Mouse (Mus musculus): ENCODE results near the gene Wwtr1. TPM values are rescaled to one million over a fixed set of nuclear protein-coding genes. Genes with fewer than 3 reads are reported as not detected.
A peak's percentile ranks its signal among the peaks of the same experiment; 100 is the strongest.

Gene Wwtr1
- polyA plus RNA-seq, 1 experiment: 55.7 TPM

DNA sequence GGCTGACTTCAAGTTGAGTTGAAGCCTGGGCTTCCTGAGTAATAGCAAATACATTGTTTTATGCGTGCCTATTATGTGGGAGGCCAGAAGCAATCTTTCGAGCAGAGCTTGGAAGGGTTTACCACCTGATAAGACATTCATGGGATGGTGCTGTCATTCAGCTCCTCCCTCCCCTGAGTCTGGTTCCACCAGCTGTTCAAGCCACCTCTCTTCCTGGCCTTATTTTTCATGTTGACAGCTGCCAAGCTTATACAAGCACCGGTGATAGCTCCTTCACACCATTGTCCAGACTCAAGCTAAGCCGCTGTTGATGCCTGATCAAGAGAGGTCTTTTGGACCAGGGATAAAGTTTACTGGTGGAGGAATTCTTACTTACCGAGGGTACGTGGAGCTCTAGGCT is 10.3 kb upstream of the Wwtr1 start:
- DNase-seq: no peak
- no peak overlapping the region for H3K4me3 ChIP-seq (replicated peaks; ENCODE audit: extremely low read depth, low read depth, low read length)
- 71% methylated on average over 6 of the region's 6 CpGs for WGBS
- H3K4me1 ChIP-seq (ENCODE audit: control insufficient read depth, insufficient read depth, low read length): no peaks in the 10 kb centered on the region
- TF ChIP-seq CTCF (IDR thresholded peaks at IDR 0.05; ENCODE audit: insufficient read depth, low read length): no peak

- Histone ChIP-seq H3K4me3 (replicated peaks; ENCODE audit: extremely low read depth, low read depth, low read length) (no peak overlapping the region), H3K4me1 (ENCODE audit: control insufficient read depth, insufficient read depth, low read length) (no peaks in the 10 kb centered on the region)
- DNase-seq: no peak
- TF ChIP-seq CTCF (IDR thresholded peaks at IDR 0.05; ENCODE audit: insufficient read depth, low read length) (no peak), POLR2A (IDR thresholded peaks at IDR 0.05; ENCODE audit: borderline replicate concordance, extremely low read depth, low read depth, low read length) (no peak)
- 61% methylated on average over 4 of the region's 4 CpGs for WGBS
Measured at GRCm38 (mm10) chr3:57583533-57583932, 7.8 kb upstream of the Wwtr1 start.

DNA sequence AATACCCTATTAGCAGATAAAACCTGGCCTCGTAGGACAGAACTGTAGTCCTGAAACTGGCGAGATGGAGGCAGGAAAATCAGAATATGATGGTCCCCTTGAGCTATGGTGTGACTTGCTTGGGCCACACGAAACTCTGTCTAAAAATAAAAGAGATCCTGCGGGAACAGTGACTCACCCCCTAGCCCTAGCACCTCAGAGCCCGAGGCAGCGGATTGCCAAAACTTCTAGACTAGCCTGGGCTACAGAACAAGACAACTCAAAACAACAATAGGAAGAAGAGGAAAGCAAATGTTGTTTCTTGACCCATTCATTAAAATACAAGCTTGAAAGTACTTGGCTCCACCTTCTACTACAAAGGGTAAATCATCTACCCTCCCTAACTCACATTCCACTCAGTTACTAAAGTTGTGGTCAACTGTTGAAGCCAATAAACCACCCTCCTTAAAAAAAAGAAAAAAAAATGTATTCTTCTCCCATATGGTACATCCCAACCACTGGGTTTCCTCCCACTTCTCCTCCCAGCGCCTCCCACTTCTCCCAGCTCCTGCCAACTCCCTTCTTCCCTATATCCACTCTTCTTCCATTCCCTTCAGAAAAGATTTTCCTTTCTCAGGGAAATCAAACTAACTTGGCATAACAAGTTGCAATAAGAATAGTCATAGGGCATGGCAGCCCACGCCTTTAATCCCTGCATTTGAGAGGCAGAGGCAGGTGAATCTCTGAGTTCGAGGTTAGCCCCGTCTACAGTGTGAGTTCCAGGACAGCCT is 4.9 kb upstream of the Wwtr1 start:
- Histone ChIP-seq H3K4me3 (replicated peaks; ENCODE audit: extremely low read depth, low read depth, low read length) (no peak overlapping the region), H3K4me1 (ENCODE audit: control insufficient read depth, insufficient read depth, low read length) (peaks cover 5% of the 10 kb centered on the region; the same call in 1 of the 2 replicates)
- DNase-seq: no peak
- TF ChIP-seq CTCF (IDR thresholded peaks at IDR 0.05; ENCODE audit: insufficient read depth, low read length) (no peak), POLR2A (IDR thresholded peaks at IDR 0.05; ENCODE audit: borderline replicate concordance, extremely low read depth, low read depth, low read length) (no peak)
- 92% methylated on average over 10 of the region's 10 CpGs for WGBS

GRCm38 (mm10) chr3:57576056-57576824 is 530 bp upstream of the Wwtr1 start:
- Histone ChIP-seq H3K4me1 (ENCODE audit: control insufficient read depth, insufficient read depth, low read length) (peaks cover 13% of the 10 kb centered on the region), H3K4me3 (replicated peaks; ENCODE audit: extremely low read depth, low read depth, low read length) (peak overlapping the region; percentile 85)
- DNase-seq: peak; percentile 88
- 1% methylated on average over 35 of the region's 35 CpGs for WGBS
- 0 out of 2 replicates have a peak, but pooled peaks have one; percentile 3 for TF ChIP-seq POLR2A (IDR thresholded peaks at IDR 0.05; ENCODE audit: borderline replicate concordance, extremely low read depth, low read depth, low read length)
- TF ChIP-seq CTCF (IDR thresholded peaks at IDR 0.05; ENCODE audit: insufficient read depth, low read length): peak; percentile 16; the same call in 1 of the 2 replicates

- under 1% methylated on average over 56 of the region's 59 CpGs for WGBS
- peak; percentile 72 for DNase-seq
- H3K4me1 ChIP-seq (ENCODE audit: control insufficient read depth, insufficient read depth, low read length): peaks cover 17% of the 10 kb centered on the region
- H3K4me3 ChIP-seq (replicated peaks; ENCODE audit: extremely low read depth, low read depth, low read length): peak overlapping the region; percentile 85
- TF ChIP-seq POLR2A (IDR thresholded peaks at IDR 0.05; ENCODE audit: borderline replicate concordance, extremely low read depth, low read depth, low read length): no peak
- 0 out of 2 replicates have a peak, but pooled peaks have one; percentile 16 for TF ChIP-seq CTCF (IDR thresholded peaks at IDR 0.05; ENCODE audit: insufficient read depth, low read length)
Measured at GRCm38 (mm10) chr3:57574885-57575659, 638 bp downstream of the Wwtr1 start.

DNA sequence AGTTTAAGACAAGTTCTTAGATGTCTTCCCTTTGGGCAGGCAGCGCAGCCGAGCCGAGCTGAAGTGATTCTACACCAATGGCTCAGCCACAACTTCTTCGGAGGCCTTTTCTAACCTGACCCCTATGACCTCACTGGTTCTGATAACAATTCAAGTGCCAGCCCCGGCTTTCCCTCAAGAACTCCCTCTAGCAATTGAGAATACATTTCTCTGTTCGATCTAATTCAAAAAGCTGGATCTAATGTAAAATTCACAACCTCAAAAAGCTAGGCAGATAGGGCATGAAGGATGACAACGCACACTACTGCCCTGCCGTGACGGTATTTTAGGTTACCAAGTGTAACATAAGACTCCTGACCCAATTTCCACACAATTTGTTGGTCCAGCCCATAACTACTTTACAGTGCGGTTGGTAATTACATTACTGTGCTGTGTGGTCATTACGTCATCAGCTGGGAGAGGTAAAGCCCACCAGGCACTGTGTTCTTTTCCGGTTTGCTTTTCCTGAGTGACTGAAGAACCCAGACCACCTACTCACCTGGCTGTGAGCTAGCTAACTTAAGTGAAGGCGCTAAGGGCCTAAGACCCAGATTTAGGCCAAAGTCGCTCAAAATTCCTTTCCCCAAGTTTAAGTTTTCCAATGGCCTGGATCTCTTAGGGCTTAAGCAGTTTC is 1.7 kb downstream of the Wwtr1 start:
- Histone ChIP-seq H3K4me1 (ENCODE audit: control insufficient read depth, insufficient read depth, low read length) (peaks cover 17% of the 10 kb centered on the region), H3K4me3 (replicated peaks; ENCODE audit: extremely low read depth, low read depth, low read length) (peak overlapping the region; percentile 85)
- TF ChIP-seq CTCF (IDR thresholded peaks at IDR 0.05; ENCODE audit: insufficient read depth, low read length) (no peak), POLR2A (IDR thresholded peaks at IDR 0.05; ENCODE audit: borderline replicate concordance, extremely low read depth, low read depth, low read length) (no peak)
- DNase-seq: no peak
- 12% methylated on average over 14 of the region's 14 CpGs for WGBS

DNA sequence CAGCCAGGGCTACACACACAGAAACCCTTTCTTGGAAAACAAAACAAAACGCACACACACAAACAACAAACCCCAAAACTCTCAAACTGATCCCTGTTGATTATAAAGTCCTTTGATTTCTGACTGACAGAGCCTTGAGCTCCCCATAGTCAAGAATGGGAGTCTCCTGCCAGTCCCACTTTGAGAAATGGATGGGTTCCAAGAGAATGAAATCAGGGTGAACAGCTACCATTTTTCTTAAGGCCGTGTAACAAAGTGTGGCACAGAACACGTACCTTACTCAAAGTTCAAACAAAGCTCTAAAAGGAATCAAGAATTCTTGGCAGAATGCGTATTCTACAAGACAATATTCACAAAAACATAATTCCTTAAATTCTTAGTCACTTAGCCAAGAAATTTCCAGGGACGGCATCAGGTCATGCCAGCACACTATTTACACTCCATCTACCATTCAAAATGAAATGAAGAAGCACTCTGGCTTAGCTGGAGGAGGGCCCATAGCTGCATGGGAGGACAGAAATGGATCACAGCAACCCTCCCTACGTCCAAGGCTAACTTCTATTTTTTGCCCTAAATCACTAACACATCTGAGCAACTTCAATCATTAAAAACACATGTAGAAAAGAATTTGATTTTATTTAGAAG is 3.3 kb downstream of the Wwtr1 start:
- peaks cover 19% of the 10 kb centered on the region for H3K4me1 ChIP-seq (ENCODE audit: control insufficient read depth, insufficient read depth, low read length)
- WGBS: 20% methylated on average over 6 of the region's 6 CpGs
- DNase-seq: no peak
- H3K4me3 ChIP-seq (replicated peaks; ENCODE audit: extremely low read depth, low read depth, low read length): peak overlapping the region; percentile 14
- no peak for TF ChIP-seq CTCF (IDR thresholded peaks at IDR 0.05; ENCODE audit: insufficient read depth, low read length)
- TF ChIP-seq POLR2A (IDR thresholded peaks at IDR 0.05; ENCODE audit: borderline replicate concordance, extremely low read depth, low read depth, low read length): no peak

DNA sequence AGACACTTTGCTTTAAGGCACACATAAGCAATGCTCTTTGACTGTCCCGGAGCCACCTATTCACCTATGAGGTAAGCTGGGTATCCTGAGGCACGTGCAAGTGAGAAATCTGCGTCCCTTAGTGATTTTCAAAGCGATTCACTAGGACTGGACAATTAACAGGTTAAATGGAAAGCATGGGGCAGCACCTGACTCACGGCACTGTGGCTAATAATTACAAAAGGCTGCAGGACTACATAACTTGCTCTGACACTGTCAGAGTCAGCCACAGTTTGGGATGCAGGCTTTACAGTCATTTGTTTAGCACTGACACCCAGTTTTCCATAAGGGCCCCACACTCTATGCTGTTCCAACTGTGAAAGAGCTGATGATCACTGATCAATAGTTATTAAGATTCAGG is 9.1 kb downstream of the Wwtr1 start:
- WGBS: 65% methylated on average over 5 of the region's 5 CpGs
- TF ChIP-seq CTCF (IDR thresholded peaks at IDR 0.05; ENCODE audit: insufficient read depth, low read length) (no peak), POLR2A (IDR thresholded peaks at IDR 0.05; ENCODE audit: borderline replicate concordance, extremely low read depth, low read depth, low read length) (no peak)
- no peak overlapping the region for H3K4me3 ChIP-seq (replicated peaks; ENCODE audit: extremely low read depth, low read depth, low read length)
- DNase-seq: no peak
- H3K4me1 ChIP-seq (ENCODE audit: control insufficient read depth, insufficient read depth, low read length): peaks cover 8% of the 10 kb centered on the region

All from lung, adult 2 months (tissue).